Mouse (Mus musculus) bone marrow macrophage, adult 2 months (primary cell): ENCODE results near the gene Rai1. TPM values are rescaled to one million over a fixed set of nuclear protein-coding genes. Genes with fewer than 3 reads are reported as not detected.

Experiments
- H3K27ac ChIP-seq: 2 replicates; pipeline ENCODE4 v1.5.1; 2012; ENCODE audit warnings: low read depth, low read length; ENCODE audit not compliant: insufficient read depth
- H3K4me1 ChIP-seq: 2 replicates; pipeline ENCODE4 v1.6.1; 2012; ENCODE audit warnings: low read length; ENCODE audit not compliant: control insufficient read depth, insufficient read depth
- H3K4me3 ChIP-seq: 2 replicates; pipeline ENCODE4 v1.5.1; 2012; ENCODE audit warnings: mild to moderate bottlenecking, low read length, moderate library complexity; ENCODE audit not compliant: insufficient read depth
- CTCF ChIP-seq: IDR thresholded peaks from 2 replicates; pipeline ENCODE4 v1.5.1; 2012; ENCODE audit warnings: low read depth, mild to moderate bottlenecking, low read length, moderate library complexity
- POLR2A ChIP-seq: IDR thresholded peaks from 2 replicates; pipeline ENCODE4 v1.6.1; 2012; ENCODE audit warnings: mild to moderate bottlenecking, low read depth, low read length, borderline replicate concordance
- polyA plus RNA-seq: library from polyadenylated mRNA; stranded (reverse); fragments of >200 nt; gene quantifications from 2 replicates; pipeline ENCODE4 v1.2.4, GENCODE M21; 2012; ENCODE audit not compliant: missing spikeins, insufficient read depth, insufficient read length

The Rai1 gene
- polyA plus RNA-seq, 1 experiment: 12.9 TPM

GRCm38 (mm10) chr11:60185396-60186231, 80.8 kb downstream of the Rai1 start:
- H3K4me1 ChIP-seq: peaks cover 4% of the 10 kb centered on the region
- H3K4me3 ChIP-seq: no peak overlapping the region
- H3K27ac ChIP-seq: no peak overlapping the region
- TF ChIP-seq CTCF (no peak), POLR2A (no peak)

- TF ChIP-seq CTCF (no peak), POLR2A (no peak)
- Histone ChIP-seq H3K27ac (no peak overlapping the region), H3K4me1 (peaks cover 4% of the 10 kb centered on the region), H3K4me3 (no peak overlapping the region)
These were observed 82.3 kb downstream of the Rai1 start for GRCm38 (mm10) chr11:60187070-60187469.

DNA sequence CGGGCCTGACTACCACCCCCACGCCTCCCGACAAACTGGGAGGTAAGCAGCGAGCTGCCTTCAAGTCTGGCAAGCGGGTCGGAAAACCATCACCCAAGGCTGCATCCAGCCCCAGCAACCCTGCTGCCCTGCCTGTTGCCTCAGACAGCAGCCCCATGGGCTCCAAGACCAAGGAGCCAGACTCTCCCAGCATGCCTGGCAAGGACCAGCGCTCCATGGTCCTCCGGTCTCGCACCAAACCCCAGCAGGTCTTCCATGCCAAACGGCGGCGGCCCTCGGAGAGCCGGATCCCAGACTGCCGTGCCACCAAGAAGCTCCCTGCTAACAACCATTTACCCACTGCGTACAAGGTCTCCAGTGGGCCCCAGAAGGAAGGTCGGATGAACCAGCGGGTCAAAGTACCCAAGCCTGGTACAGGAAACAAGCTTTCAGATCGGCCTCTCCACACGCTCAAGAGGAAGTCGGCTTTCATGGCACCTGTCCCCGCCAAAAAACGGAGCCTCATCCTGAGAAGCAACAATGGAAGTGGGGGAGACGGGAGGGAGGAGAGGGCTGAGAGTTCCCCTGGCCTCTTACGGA, 83.6 kb downstream of the Rai1 start:
- TF ChIP-seq POLR2A (no peak), CTCF (no peak)
- Histone ChIP-seq H3K4me1 (peaks cover 4% of the 10 kb centered on the region), H3K27ac (no peak overlapping the region), H3K4me3 (no peak overlapping the region)

- H3K27ac ChIP-seq: no peak overlapping the region
- H3K4me3 ChIP-seq: no peak overlapping the region
These were observed 84.8 kb downstream of the Rai1 start for GRCm38 (mm10) chr11:60189501-60190040.

GRCm38 (mm10) chr11:60190055-60190641, 85.3 kb downstream of the Rai1 start:
- H3K4me3 ChIP-seq: no peak overlapping the region
- TF ChIP-seq POLR2A (no peak), CTCF (no peak)
- no peak overlapping the region for H3K27ac ChIP-seq
- H3K4me1 ChIP-seq: peaks cover 4% of the 10 kb centered on the region

More at GRCm38 (mm10) chr11:60189501-60190040, 84.8 kb downstream of the Rai1 start:
- H3K4me1 ChIP-seq: peaks cover 4% of the 10 kb centered on the region
- TF ChIP-seq CTCF (no peak), POLR2A (no peak)

- TF ChIP-seq CTCF: no peak
- no peak for TF ChIP-seq POLR2A
- H3K4me3 ChIP-seq: no peak overlapping the region
- no peaks in the 10 kb centered on the region; the same call in 1 of the 2 replicates for H3K4me1 ChIP-seq
- no peak overlapping the region for H3K27ac ChIP-seq
These were observed 87.7 kb downstream of the Rai1 start for GRCm38 (mm10) chr11:60192534-60192933.

- TF ChIP-seq POLR2A (no peak), CTCF (no peak)
- no peaks in the 10 kb centered on the region; the same call in 1 of the 2 replicates for H3K4me1 ChIP-seq
- no peak overlapping the region for H3K27ac ChIP-seq
- H3K4me3 ChIP-seq: no peak overlapping the region
These were observed 88.7 kb downstream of the Rai1 start for GRCm38 (mm10) chr11:60193556-60193955.

GRCm38 (mm10) chr11:60195108-60195507, 90.3 kb downstream of the Rai1 start:
- no peaks in the 10 kb centered on the region; the same call in 1 of the 2 replicates for H3K4me1 ChIP-seq
- no peak overlapping the region for H3K4me3 ChIP-seq
- H3K27ac ChIP-seq: no peak overlapping the region
- TF ChIP-seq CTCF: no peak
- TF ChIP-seq POLR2A: no peak

GRCm38 (mm10) chr11:60196344-60196743, 91.5 kb downstream of the Rai1 start:
- Histone ChIP-seq H3K27ac (no peak overlapping the region), H3K4me3 (no peak overlapping the region), H3K4me1 (no peaks in the 10 kb centered on the region; the same call in 1 of the 2 replicates)
- TF ChIP-seq CTCF: no peak
- no peak for TF ChIP-seq POLR2A

- Histone ChIP-seq H3K4me1 (no peaks in the 10 kb centered on the region), H3K4me3 (no peak overlapping the region), H3K27ac (no peak overlapping the region)
- TF ChIP-seq CTCF (no peak), POLR2A (no peak)
These were observed 93.3 kb downstream of the Rai1 start for GRCm38 (mm10) chr11:60197998-60198619.
